Mouse (Mus musculus) left cerebral cortex, adult 2 months (tissue): Measurements from ENCODE around the gene Plekhm2. TPM values are rescaled to one million over a fixed set of nuclear protein-coding genes. Genes with fewer than 3 reads are reported as not detected.
A peak's percentile ranks its signal among the peaks of the same experiment; 100 is the strongest.

ENCODE experiments used
- DNase-seq, 2 experiments: peaks; one replicate each; pipeline ENCODE4 v3.0.0; 2021 to 2022; ENCODE audit warnings: low spot score in 2 of 2, mixed read lengths in 1 of 2; ENCODE audit errors: extremely low spot score in 1 of 2
- H3K27ac ChIP-seq: fragments of 200-600 bp; 2 replicates; pipeline ENCODE4 v1.8.1; 2022
- H3K4me3 ChIP-seq: fragments of 200-600 bp; 2 replicates; pipeline ENCODE4 v1.8.1; 2022
- CTCF ChIP-seq: fragments of 200-600 bp; IDR thresholded peaks from 2 replicates; pipeline ENCODE4 v1.8.1; 2022; ENCODE audit warnings: antibody characterized with exemption, mild to moderate bottlenecking, moderate library complexity
- intact Hi-C: fragments of 180-260 bp; cut with DNase I; formaldehyde crosslinking; loops from one replicate; pipeline ENCODE4 v1.15.1; 2025
- long read RNA-seq, 2 experiments: library from polyadenylated mRNA; stranded (forward); transcript quantifications; one replicate each; pipeline ENCODE4 v2.0.0; 2021; ENCODE audit warnings: borderline mapping rate in 2 of 2
- total RNA-seq, 2 experiments: library from RNA; stranded (reverse); gene quantifications; 2 replicates each; pipeline ENCODE4 v1.2.3; 2021

Plekhm2 gene
- total RNA-seq, result 10 to 100 TPM; 90.1 to 94.2 TPM
- long read RNA-seq, experiment 1, full-length matches to known transcripts, result 61 of 208 reads
- long read RNA-seq, experiment 1, partial matches to known transcripts, result 123 of 208 reads
- long read RNA-seq, experiment 1, other reads (novel, unspliced or antisense), result 24 of 208 reads
- long read RNA-seq, experiment 2, full-length matches to known transcripts, result 59 of 208 reads
- long read RNA-seq, experiment 2, partial matches to known transcripts, result 125 of 208 reads
- long read RNA-seq, experiment 2, other reads (novel, unspliced or antisense), result 24 of 208 reads

DNA sequence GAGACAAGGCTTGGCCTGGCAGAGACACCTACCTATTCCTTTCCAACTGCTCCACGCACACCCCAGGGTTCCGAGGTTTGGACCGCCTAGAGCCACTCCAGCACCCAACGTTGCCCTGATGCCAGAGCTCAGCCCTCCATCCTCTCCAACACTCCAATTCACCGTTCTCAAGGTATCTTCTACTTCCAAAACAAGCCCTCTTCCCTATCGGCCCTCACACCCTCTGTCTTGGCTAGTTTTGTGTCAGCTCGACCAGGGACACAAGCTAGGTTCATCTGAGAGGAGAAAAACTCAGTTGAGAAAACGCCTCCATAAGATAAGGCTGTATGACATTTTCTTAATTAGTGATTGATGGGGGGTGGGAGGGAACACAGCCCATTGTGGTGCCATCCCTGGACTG, at the start of gene Plekhm2:
Gene Plekhm2 (minus strand): TSS at position 101 of the 400 bp plus-strand sequence.
- DNase-seq, result no peak
- intact Hi-C loops, result loop anchor here (1.0 kb wide), 1 partner anchor 58 kb away; no protein-coding TSS in a partner anchor
- H3K4me3 ChIP-seq, result peak within 1 kb of the TSS; percentile 76
- TF ChIP-seq CTCF, result no peak
- H3K27ac ChIP-seq, result peak within 1 kb of the TSS; percentile 94

DNA sequence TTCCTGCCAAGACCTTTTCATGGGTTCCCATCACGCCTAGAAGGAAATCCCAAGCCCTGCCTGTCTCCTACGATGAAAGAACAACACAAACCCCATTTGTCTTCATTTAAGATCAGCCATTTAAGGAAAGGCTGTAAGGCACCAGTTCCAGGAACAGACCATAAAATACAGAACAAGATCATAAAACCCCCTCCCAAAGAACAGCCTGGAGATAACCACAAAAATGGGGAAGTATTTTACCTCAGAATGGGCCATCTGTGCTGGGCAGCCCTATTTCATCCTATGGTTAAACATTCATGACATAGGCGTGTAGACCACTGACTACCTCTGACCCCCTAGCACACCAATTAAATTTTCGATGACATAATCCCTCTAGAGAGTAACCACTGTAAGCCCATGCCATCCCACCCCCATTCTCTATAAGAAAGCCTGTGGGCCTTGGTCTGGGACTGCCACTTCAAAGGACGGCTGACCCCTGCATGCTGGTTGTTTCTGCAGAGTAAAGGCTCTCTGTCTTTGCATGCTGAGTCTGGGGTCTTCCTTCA, 49.0 kb upstream of the Plekhm2 start:
- intact Hi-C loops, result no loop called here
- DNase-seq, result no peak
- Histone ChIP-seq H3K27ac (no peak overlapping the region), H3K4me3 (no peak overlapping the region)
- no peak for TF ChIP-seq CTCF

DNA sequence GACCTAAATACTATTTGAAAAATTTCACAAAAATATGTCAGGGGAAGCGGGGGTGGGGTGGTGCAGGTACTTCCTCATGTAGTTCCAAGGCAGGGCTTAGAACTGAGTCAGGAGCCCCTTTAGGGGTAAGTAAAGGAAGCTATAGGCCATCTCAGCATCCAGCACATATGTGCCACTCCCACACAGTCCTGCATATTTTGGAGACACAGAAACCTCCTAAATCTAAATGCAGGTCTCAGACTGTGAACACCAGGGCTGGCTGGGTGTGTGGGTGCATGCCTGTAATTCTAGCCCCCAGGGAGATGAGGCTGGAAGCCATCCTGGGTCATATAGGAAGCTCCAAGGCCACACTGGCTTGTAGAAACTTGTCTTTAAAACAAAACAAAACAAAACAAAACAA, 46.6 kb upstream of the Plekhm2 start:
- DNase-seq, result no peak
- intact Hi-C loops, result no loop called here
- H3K27ac ChIP-seq, result peak overlapping the region; percentile 2; the same call in 1 of the 2 replicates
- no peak overlapping the region for H3K4me3 ChIP-seq
- no peak for TF ChIP-seq CTCF

DNA sequence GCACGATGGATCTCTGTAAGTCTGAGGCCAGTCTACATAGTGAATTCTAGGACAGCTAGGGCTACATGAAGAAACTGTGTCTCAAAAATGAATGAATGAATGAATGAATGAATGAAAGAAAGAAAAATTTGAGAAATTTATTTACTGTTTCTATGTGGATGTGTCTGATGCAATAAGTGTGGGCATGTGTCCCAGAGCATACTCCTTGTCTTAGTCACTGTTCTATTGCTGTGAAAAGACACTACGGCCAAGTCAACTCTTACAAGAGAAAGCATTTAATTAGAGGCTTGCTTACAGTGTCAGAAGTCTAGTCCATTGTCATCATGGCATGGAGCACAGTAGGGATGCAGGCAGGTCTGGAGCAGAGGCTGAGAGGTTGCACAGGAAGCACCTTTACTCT, 44.3 kb upstream of the Plekhm2 start:
- TF ChIP-seq CTCF, result no peak
- no peak overlapping the region for H3K4me3 ChIP-seq
- DNase-seq, result no peak
- intact Hi-C loops, result no loop called here
- no peak overlapping the region for H3K27ac ChIP-seq

DNA sequence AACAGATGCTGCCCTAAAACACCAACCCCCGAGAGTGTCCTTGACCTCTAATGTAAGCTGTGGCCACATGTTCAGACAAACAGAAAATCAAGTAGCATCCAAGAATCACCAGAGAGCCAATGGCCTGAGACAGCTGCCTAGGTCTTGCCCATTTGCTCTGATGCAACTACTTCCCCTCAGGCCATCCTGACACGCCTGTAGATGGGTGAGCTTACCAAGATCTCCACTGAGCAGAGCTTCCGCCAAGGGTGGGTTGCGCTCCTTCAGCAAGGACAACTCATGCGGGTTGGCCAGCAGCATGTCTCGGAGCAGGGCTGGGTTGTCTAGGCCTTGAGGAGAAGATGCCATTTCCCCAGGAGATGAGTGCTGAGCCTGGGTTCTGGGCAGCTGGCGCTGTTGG, 43.3 kb upstream of the Plekhm2 start:
- intact Hi-C loops, result no loop called here
- Histone ChIP-seq H3K4me3 (no peak overlapping the region), H3K27ac (no peak overlapping the region)
- no peak for TF ChIP-seq CTCF
- DNase-seq, result no peak

DNA sequence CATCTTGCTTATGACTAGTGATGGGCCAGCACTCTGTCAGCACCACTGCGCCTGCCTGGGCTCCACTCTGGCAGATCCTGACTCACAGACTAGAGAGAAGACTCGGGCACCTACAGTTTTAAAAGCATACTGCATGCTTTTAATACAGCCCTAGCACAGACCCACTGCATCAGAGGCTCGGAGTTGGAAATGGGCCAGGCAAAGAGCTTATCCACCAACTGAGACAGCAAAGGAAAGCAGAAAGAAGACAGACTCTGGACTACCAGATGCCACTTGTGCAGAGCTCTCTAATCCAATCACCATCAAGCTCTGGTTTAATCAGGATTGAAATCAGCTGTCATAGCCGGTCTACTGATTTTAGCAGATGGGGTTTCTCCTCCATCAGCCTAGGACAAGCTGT, 40.6 kb upstream of the Plekhm2 start:
- Histone ChIP-seq H3K4me3 (no peak overlapping the region), H3K27ac (0 out of 2 replicates have a peak overlapping the region, but pooled peaks have one; percentile 9)
- TF ChIP-seq CTCF, result peak; percentile 13
- DNase-seq, result peak; percentile 32 to 37
- intact Hi-C loops, result no loop called here

DNA sequence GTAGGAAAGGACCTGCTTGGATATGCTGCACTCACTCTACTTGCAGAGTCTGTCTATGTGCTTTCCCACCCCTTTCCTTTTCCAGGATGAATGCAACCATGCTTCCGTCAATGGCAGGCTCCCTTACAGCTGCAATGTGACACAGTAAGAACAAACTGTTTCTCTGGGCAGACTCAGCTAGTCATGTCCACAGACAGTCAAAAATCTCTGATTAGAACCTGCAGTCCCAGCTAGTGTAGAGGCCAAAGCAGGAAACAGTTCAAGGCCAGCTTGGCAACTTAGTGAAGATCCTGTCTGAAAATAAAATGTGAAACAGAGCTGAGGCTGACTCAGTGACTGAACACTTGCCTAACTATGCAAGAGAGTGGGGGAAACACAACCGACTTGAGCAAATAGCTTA, 39.9 kb upstream of the Plekhm2 start:
- no peak for DNase-seq
- intact Hi-C loops, result no loop called here
- TF ChIP-seq CTCF, result no peak
- no peak overlapping the region for H3K27ac ChIP-seq
- H3K4me3 ChIP-seq, result no peak overlapping the region

DNA sequence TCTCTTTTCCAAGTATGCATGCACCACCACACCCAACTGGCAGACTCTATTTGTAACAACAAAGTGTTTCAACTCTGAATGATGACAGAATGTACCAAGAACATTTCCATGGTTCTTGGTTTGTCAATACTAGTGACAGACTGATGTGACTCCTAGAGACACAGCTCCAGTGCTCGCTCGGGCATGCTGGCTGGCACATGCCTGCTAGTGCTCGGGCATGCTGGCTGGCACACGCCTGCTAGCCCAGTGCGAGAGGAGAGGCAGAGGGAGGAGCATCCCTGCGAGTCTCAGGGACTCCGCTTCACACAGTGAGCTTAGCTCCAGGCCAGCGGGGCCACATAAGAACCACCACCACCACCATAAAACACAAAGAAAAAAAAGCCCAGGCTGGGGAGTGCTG, 30.0 kb upstream of the Plekhm2 start:
- Histone ChIP-seq H3K27ac (no peak overlapping the region), H3K4me3 (no peak overlapping the region)
- DNase-seq, result no peak
- TF ChIP-seq CTCF, result no peak
- intact Hi-C loops, result no loop called here

DNA sequence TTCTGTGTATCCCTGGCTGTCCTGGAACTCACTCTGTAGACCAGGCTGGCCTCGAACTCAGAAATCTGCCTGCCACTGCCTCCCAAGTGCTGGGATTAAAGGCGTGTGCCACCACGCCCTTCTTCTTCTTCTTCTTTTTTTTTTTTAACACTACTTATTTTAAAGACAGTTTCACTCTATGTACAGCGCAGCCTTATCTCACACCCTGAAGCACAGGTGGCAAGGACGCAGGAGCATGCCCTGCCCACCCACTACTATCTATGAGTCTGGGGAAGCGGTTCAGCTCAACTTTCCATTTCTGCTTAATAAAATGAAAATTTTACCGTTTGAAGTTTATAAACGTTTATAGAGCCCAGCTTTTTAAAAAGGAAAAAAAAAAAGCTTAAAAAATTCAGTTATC, 23.8 kb upstream of the Plekhm2 start:
- DNase-seq, result no peak
- no peak overlapping the region for H3K4me3 ChIP-seq
- intact Hi-C loops, result no loop called here
- TF ChIP-seq CTCF, result no peak
- no peak overlapping the region for H3K27ac ChIP-seq

DNA sequence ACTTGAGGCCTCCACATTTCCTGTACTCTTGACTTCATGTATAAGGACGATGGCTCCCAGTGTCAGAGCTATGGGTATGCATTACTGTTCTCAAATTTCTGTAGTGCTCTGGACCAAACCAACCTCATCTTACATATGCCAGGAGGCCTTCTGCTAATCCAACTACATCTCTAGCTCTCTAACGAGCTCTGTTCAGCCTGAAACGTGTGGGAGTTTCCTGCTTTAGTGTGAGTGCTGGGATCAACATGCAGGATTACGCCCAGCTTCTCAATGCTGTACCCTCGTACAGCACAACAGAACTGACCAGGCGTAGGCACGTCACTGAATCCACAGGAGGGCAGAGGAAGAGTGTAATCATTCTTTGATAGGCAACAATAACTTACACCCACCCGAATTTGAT, 21.8 kb upstream of the Plekhm2 start:
- Histone ChIP-seq H3K27ac (no peak overlapping the region), H3K4me3 (no peak overlapping the region)
- DNase-seq, result no peak
- intact Hi-C loops, result no loop called here
- no peak for TF ChIP-seq CTCF

DNA sequence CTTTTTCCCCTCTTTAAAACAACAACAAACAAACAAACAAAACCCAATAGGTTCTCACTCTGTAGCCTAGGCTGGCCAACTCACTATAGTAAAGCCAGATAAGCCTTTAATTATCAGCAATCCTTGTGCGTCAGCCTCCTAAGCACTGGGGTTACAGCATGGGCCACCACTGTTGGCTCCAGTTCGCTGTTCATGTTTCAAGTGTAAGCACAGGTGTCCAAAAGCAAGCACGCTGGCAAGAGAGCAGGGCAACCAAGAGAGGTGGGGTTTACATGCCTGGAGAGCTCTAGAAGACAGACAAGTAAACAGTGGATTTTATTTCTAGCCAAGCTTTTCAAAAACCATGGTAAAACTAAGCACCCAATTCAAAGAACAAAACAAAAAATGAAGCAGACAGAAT, 21.4 kb upstream of the Plekhm2 start:
- TF ChIP-seq CTCF, result no peak
- Histone ChIP-seq H3K4me3 (no peak overlapping the region), H3K27ac (no peak overlapping the region)
- intact Hi-C loops, result no loop called here
- no peak for DNase-seq

DNA sequence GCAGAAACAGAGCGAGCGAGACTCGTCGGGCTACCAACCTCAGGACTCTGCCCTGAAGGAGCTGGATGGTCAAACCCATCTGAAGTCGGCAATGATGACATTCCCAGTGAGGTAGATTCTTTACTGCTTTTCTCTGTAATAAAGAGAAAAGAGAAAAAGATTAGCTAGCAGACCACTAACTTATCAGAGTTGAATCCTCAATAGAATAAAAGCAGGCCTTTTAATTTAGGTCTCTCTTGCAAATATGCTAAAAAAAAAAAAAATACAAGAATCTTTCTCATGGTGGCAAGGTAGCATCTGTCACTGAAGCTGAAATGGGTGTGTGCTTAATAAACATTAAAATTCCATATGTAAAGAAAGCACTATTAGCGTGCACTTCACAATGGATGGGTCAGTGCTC, 20.8 kb upstream of the Plekhm2 start, which contains the start of gene Rsc1a1:
Gene Rsc1a1 (minus strand): TSS at position 101 of the 400 bp plus-strand sequence.
- H3K27ac ChIP-seq, result no peak within 1 kb of the TSS

DNA sequence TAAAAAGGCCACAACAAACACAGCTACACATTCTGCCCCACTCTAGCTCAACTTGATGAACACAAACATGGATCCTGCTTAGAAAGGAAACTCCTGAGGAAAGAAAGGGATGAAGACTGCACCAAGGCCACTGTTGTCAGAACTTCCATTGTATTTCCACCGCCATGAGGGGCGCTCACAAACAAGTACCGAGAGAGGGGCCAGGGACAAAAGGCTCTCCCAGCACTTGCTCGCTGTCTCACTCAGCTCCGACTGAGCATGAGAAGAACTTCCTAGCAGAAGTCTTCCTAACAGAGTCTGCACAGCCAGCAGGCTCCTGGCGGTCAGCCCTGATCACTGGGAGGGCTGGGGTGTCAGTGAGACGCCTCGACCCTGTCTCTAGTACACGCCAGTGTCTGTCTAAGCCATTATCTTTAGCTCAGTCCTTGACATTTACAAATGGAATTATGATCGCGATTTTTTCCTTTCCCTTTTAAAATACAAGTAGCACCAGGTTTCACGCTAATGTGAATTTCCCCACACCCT, 18.1 kb upstream of the Plekhm2 start:
- H3K27ac ChIP-seq, result no peak overlapping the region
- TF ChIP-seq CTCF, result no peak
- intact Hi-C loops, result no loop called here

More for the DNA sequence above, 20.8 kb upstream of the Plekhm2 start, which contains the start of gene Rsc1a1:
- intact Hi-C loops, result no loop called here
- TF ChIP-seq CTCF, result no peak
- H3K4me3 ChIP-seq, result no peak within 1 kb of the TSS
- no peak for DNase-seq

More for the DNA sequence above, 18.1 kb upstream of the Plekhm2 start:
- DNase-seq, result no peak
- no peak overlapping the region for H3K4me3 ChIP-seq
